Mouse (Mus musculus) fat pad, adult 2 months (tissue): ENCODE measurements at regions not wholly inside any gene's neighbourhood (a gene's known extent, or its start where the extent isn't known, plus 50 kb on each side); places are given as distances from the start of the nearest gene placed in this dataset.

Experiments used
- DNase-seq: peaks from one replicate; pipeline ENCODE4 v3.0.0-alpha.2; 2011; ENCODE audit warnings: low read depth, low spot score; ENCODE audit errors: extremely low read depth

GRCm38 (mm10) chr6:126362331-126362730 lies 172.9 kb downstream of the Kcna5 start:
- no peak for DNase-seq

- DNase-seq: no peak
Observed at GRCm38 (mm10) chr6:126353346-126353745, 181.9 kb downstream of the Kcna5 start.

- no peak for DNase-seq
Observed at GRCm38 (mm10) chr6:126350476-126350875, 183.8 kb upstream of the Ntf3 start.

- no peak for DNase-seq
Observed at GRCm38 (mm10) chr6:126349905-126350304, 183.2 kb upstream of the Ntf3 start.

GRCm38 (mm10) chr6:126345221-126345620 lies 178.5 kb upstream of the Ntf3 start:
- DNase-seq: no peak

- DNase-seq: no peak
Observed at GRCm38 (mm10) chr6:126340098-126340610, 173.4 kb upstream of the Ntf3 start.

- no peak for DNase-seq
Observed at GRCm38 (mm10) chr6:126337711-126338110, 171.0 kb upstream of the Ntf3 start.

GRCm38 (mm10) chr6:126334258-126334657 lies 167.5 kb upstream of the Ntf3 start:
- no peak for DNase-seq

GRCm38 (mm10) chr6:126327187-126327586 lies 160.5 kb upstream of the Ntf3 start:
- DNase-seq: no peak

- DNase-seq: no peak
Observed at GRCm38 (mm10) chr6:126318523-126318922, 151.8 kb upstream of the Ntf3 start.

- no peak for DNase-seq
Observed at GRCm38 (mm10) chr6:126310786-126311480, 144.2 kb upstream of the Ntf3 start.

GRCm38 (mm10) chr6:126303086-126303485 lies 136.4 kb upstream of the Ntf3 start:
- DNase-seq: peak; percentile 72

- DNase-seq: no peak
Observed at GRCm38 (mm10) chr6:126291581-126291980, 124.9 kb upstream of the Ntf3 start.

- no peak for DNase-seq
Observed at GRCm38 (mm10) chr6:126287166-126287565, 120.5 kb upstream of the Ntf3 start.

- DNase-seq: no peak
Observed at GRCm38 (mm10) chr6:126286201-126286600, 119.5 kb upstream of the Ntf3 start.

- no peak for DNase-seq
Observed at GRCm38 (mm10) chr6:126284409-126284808, 117.7 kb upstream of the Ntf3 start.

- DNase-seq: no peak
Observed at GRCm38 (mm10) chr6:126280352-126280751, 113.6 kb upstream of the Ntf3 start.

GRCm38 (mm10) chr6:126245986-126246385 lies 79.3 kb upstream of the Ntf3 start:
- no peak for DNase-seq

- no peak for DNase-seq
Observed at GRCm38 (mm10) chr6:126245431-126245830, 78.7 kb upstream of the Ntf3 start.

GRCm38 (mm10) chr6:126242299-126242698 lies 75.6 kb upstream of the Ntf3 start:
- DNase-seq: no peak

GRCm38 (mm10) chr6:126240256-126240655 lies 73.5 kb upstream of the Ntf3 start:
- no peak for DNase-seq
